Mouse (Mus musculus): ENCODE data around the gene Cenpu. TPM values are rescaled to one million over a fixed set of nuclear protein-coding genes. Genes with fewer than 3 reads are reported as not detected.
"Not testable (repeated sequence)": the region's sequence is repeated elsewhere in the genome, so short reads cannot be mapped to it uniquely, and the experiment has no call there.

Cenpu gene
- polyA plus RNA-seq, 1 experiment: 1.4 TPM

GRCm38 (mm10) chr8:46550058-46550457 lies 1.8 kb upstream of the Cenpu start:
- no peak for DNase-seq (ENCODE audit: low spot score)

- no peak for DNase-seq (ENCODE audit: low spot score)
Measured at GRCm38 (mm10) chr8:46551029-46551428, 799 bp upstream of the Cenpu start.

GRCm38 (mm10) chr8:46552441-46552765 lies 575 bp downstream of the Cenpu start:
- DNase-seq (ENCODE audit: low spot score): no peak

GRCm38 (mm10) chr8:46559428-46559827 lies 7.6 kb downstream of the Cenpu start:
- no peak for DNase-seq (ENCODE audit: low spot score)

- no peak for DNase-seq (ENCODE audit: low spot score)
Measured at GRCm38 (mm10) chr8:46562333-46562732, 10.5 kb downstream of the Cenpu start.

GRCm38 (mm10) chr8:46566914-46567529 lies 15.2 kb downstream of the Cenpu start:
- no peak for DNase-seq (ENCODE audit: low spot score)

- DNase-seq (ENCODE audit: low spot score): no peak
Measured at GRCm38 (mm10) chr8:46567946-46568345, 16.1 kb downstream of the Cenpu start.

- no peak for DNase-seq (ENCODE audit: low spot score)
Measured at GRCm38 (mm10) chr8:46568942-46569341, 17.1 kb downstream of the Cenpu start.

- no peak for DNase-seq (ENCODE audit: low spot score)
Measured at GRCm38 (mm10) chr8:46569659-46570441, 18.0 kb downstream of the Cenpu start.

- DNase-seq (ENCODE audit: low spot score): no peak
Measured at GRCm38 (mm10) chr8:46570673-46571072, 18.8 kb downstream of the Cenpu start.

- DNase-seq (ENCODE audit: low spot score): no peak
Measured at GRCm38 (mm10) chr8:46573446-46573845, 21.6 kb downstream of the Cenpu start.

- no peak for DNase-seq (ENCODE audit: low spot score)
Measured at GRCm38 (mm10) chr8:46573964-46574363, 22.1 kb downstream of the Cenpu start.

GRCm38 (mm10) chr8:46578794-46579193 lies 27.0 kb downstream of the Cenpu start:
- no peak for DNase-seq (ENCODE audit: low spot score)

GRCm38 (mm10) chr8:46584328-46584727 lies 32.5 kb downstream of the Cenpu start:
- DNase-seq (ENCODE audit: low spot score): not testable (repeated sequence)

- DNase-seq (ENCODE audit: low spot score): no peak
Measured at GRCm38 (mm10) chr8:46585576-46585975, 33.7 kb downstream of the Cenpu start.

GRCm38 (mm10) chr8:46587911-46588310 lies 36.1 kb downstream of the Cenpu start:
- DNase-seq (ENCODE audit: low spot score): no peak

- DNase-seq (ENCODE audit: low spot score): no peak
Measured at GRCm38 (mm10) chr8:46588663-46589062, 36.8 kb downstream of the Cenpu start.

- DNase-seq (ENCODE audit: low spot score): no peak
Measured at GRCm38 (mm10) chr8:46593067-46593466, 41.2 kb downstream of the Cenpu start.

GRCm38 (mm10) chr8:46593772-46594171 lies 41.9 kb downstream of the Cenpu start:
- DNase-seq (ENCODE audit: low spot score): no peak

- DNase-seq (ENCODE audit: low spot score): no peak
Measured at GRCm38 (mm10) chr8:46595593-46595992, 43.8 kb downstream of the Cenpu start.

GRCm38 (mm10) chr8:46596530-46596929 lies 44.7 kb downstream of the Cenpu start:
- DNase-seq (ENCODE audit: low spot score): no peak

GRCm38 (mm10) chr8:46597411-46597810 lies 45.6 kb downstream of the Cenpu start:
- DNase-seq (ENCODE audit: low spot score): no peak

GRCm38 (mm10) chr8:46598114-46598513 lies 46.3 kb downstream of the Cenpu start:
- DNase-seq (ENCODE audit: low spot score): no peak

GRCm38 (mm10) chr8:46598753-46599152 lies 46.9 kb downstream of the Cenpu start:
- no peak for DNase-seq (ENCODE audit: low spot score)

Data from urinary bladder, adult 2 months (tissue).